Mouse (Mus musculus): ENCODE data around the gene Qtrt1.

GRCm38 (mm10) chr9:21430724-21431123 lies 19.1 kb downstream of the Qtrt1 start:
- no peak for TF ChIP-seq EP300 (IDR thresholded peaks at IDR 0.05; ENCODE audit: low read length)
- no peak for TF ChIP-seq POLR2A (IDR thresholded peaks at IDR 0.05; ENCODE audit: low read depth, low read length)
- TF ChIP-seq GABPA (IDR thresholded peaks at IDR 0.05; ENCODE audit: insufficient replicate concordance, low read depth, low read length) = no peak
- TF ChIP-seq TBP (conservative IDR thresholded peaks at IDR 0.05; ENCODE audit: low read depth, low read length) = no peak
- TF ChIP-seq SIN3A (IDR thresholded peaks at IDR 0.05; ENCODE audit: low read length) = no peak
- no peak for TF ChIP-seq ZMIZ1 (IDR thresholded peaks at IDR 0.05; ENCODE audit: low read depth, low read length)
- TF ChIP-seq NELFE (IDR thresholded peaks at IDR 0.05; ENCODE audit: low read depth, low read length) = no peak
- TF ChIP-seq ZC3H11A (IDR thresholded peaks at IDR 0.05; ENCODE audit: low read depth, low read length) = no peak
- TF ChIP-seq PAX5 (IDR thresholded peaks at IDR 0.05; ENCODE audit: low read length) = no peak
- TF ChIP-seq CTCF (conservative IDR thresholded peaks at IDR 0.05 in 1 of 2, IDR thresholded peaks at IDR 0.05 in 1 of 2; ENCODE audit: low read depth in 2 of 2, low read length in 2 of 2) = no peak
- no peak for TF ChIP-seq ZKSCAN1 (IDR thresholded peaks at IDR 0.05; ENCODE audit: borderline replicate concordance, low read depth, low read length)
- TF ChIP-seq ETS1 (conservative IDR thresholded peaks at IDR 0.05; ENCODE audit: low read depth, low read length) = no peak
- TF ChIP-seq UBTF (IDR thresholded peaks at IDR 0.05; ENCODE audit: low read depth, low read length) = no peak

Measured in CH12.LX (cell line).